Mouse (Mus musculus): ENCODE measurements around the gene Ets2. TPM values are rescaled to one million over a fixed set of nuclear protein-coding genes. Genes with fewer than 3 reads are reported as not detected.

Ets2 gene
- total RNA-seq, 2 experiments from 2014 or later: 40.0 to 40.6 TPM

DNA sequence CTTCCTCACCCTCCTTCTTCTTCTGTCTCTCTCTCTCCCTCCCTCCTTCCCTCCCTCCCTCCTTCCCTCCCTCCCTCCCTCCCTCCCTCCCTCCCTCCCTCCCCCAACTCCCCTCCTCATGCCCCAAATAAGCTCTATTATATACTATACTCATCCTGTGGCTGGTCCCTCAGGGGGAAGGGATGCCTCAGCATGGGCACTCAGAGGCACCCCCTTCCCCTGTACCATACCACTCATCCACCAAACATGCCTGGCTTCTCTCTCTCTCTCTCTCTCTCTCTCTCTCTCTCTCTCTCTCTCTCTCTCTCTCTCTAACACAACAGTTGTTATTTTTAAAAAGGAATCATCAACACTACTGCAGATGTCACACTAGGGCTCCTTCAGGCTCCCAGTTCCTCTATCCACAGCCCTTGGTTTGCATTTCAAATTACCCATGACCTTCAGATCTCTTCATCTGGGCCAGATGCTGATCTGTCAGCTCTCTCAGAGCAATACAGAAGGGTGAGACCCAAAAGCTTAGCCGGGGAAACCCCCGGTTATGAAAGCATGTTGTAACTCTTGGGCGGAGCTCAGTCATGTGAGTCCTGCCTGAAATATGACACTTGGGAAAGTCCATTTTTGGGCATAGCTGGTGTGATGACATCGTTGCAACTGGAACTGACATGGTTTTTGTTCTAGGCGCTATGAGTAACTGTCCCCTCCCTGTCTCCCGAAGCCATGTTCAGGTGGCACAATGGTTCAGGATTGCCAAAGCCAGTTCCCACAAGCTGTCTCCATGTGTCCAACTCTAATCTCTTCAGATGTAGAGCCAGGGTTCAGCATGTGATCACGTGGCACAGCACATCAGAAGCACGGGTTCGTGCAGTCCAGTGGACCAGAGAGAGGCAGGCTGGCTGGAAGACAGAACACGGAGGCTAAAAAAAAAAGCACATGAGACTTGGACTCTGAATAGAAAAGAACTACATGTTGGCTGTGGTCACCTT, 26.9 kb downstream of the Ets2 start:
- no peak for DNase-seq (ENCODE audit: low spot score in 2 of 2)

DNA sequence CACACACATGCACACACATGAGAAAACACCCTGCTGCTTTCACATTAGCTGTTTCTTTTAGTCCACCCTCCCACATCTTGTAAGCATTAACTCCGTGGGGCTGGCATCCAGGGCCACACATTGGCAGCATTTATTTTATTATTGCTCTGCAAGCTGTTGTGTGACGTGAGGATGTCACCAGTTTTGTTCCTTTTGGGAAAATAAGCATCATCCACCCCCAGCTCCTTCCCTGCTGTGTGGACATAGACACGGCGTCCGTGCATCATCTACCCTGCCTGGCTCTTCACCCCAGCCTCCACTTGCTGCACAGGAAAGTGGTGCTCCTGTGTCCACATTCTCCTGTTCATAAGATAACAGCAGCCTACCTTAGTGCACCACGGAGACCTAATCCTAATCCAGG, 27.9 kb downstream of the Ets2 start:
- no peak for DNase-seq (ENCODE audit: low spot score in 2 of 2)

DNA sequence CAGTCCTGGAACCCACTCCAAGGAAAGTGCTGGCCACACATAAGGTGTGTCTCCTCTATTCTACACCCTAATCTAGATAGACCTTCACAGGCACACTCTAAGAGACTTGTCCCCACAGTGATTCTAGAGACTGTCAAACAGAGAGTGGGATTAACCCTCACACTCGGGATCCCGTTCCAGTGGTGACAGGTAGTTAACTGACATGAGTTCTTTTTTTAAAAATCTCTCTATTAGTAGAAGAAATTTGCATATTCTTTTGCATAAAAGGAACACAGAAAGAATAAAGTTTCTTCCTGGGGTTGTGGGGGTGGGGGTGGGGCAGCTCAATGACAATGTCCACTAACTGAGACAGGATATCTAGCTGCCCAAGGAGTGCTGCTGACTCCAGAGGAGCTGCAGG, 32.9 kb downstream of the Ets2 start:
- DNase-seq (ENCODE audit: low spot score in 2 of 2): no peak

DNA sequence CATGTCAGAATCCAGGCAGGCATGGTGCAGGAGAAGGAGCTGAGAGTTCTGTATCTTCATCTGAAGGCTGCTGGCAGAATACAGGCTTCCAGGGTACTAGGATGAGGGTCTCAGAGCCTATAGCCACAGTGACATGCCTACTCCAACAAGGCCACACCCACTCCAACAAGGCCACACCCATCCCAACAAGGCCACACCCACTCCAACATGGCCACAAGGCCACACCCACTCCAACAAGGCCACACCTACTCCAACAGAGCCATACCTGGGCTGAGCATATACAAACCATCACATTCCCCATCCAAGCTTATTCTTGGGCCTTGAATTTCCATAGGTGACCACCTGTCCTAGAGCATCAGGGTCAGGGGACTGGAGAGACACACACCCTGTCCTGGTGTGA, 34.2 kb downstream of the Ets2 start:
- no peak for DNase-seq (ENCODE audit: low spot score in 2 of 2)

DNA sequence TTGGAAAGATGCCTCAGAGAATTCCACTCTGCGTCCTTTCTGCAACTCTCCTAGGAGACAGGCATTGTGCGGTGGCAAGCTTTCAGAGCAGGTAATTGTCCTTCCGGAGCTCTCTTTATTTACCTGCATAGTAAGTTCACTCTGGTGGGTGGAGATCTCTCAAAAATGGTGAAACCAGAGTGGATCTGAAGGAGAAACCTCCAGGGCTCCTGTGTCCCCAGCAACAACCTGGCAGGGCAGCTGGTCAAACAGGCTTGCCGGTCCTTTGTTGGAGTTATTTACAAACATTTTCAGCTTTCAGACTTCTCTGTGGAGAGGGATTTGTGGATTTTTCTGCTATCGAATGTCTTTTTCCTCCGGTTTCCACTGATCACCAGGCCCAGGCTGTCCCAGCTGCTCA, 34.6 kb downstream of the Ets2 start:
- DNase-seq (ENCODE audit: low spot score in 2 of 2): no peak

DNA sequence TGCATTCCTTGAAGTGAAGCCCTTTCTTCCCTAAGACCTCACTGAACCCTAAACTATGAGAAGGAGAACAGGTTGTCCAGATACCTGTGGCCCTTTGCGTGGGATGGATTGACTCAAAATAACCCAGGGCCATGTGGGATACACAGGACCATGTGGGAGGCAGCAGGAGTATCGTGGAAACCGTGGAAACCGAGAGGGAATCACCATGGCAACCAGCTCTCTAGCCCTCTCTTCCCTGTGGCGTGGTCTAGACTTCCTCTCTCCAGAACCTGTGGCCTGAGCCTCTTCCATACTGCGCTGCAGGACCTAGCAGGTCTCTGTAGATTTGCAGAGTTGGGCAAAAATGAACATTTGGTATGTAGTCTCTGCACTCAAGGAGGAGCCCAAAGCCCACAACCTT, 37.6 kb downstream of the Ets2 start:
- DNase-seq (ENCODE audit: low spot score in 2 of 2): peak in 1 of 2 experiments; percentile 45

DNA sequence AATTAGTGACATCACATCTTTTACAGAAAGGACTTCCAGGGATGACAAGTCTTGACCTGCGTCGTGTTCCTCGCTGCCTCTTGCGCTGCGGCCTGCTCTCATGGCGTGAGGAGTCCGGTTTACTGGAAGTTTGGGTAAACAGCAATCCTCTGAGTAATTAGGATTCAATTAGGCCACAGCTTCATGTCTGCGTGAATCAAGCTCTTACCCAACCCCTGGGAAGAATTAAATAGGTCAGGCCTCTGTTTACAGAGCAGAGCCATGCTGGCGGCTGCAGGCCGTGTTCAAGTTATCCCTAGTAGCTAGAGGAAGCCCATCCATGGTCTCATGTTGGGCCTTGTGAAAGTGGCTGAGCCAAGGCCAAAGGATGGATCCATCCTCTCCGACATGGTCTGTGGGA, 39.5 kb downstream of the Ets2 start:
- no peak for DNase-seq (ENCODE audit: low spot score in 2 of 2)

DNA sequence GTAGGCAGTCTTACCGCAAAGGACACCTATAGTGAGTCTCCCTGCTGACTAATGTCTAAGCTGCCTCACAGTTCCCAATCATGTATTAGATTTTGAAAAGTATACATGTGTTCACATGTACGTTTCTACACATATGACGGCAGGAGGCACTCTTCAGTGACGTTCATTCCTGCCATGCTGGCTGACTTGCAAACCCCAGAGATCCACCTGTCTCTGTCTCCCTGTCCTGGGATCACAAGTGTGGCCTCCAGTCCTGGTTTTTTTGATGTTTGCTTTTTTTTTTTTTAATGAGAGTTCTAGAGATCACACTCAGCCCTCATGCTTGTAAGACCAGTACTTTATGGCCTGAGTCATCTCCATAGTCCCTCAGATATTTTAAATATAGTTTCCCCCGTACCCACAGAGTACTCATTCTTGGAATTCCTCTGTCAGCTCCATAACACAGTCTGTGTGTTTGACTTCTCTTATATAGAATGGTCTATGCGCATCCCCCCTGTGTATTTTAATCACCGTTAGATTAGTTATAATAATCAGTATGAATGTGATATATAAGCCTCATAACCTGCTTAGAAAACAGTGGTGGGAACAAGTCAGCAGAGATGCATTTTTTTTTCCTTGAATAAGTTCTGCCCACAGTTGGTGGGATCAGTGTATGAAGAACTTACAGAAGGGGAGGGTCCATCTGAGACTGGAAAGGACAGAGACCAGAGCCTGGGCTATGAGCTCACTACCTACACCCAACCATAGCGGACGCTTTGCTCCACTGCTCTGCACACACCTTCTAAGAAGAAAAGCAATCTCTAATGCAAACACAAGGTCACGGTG, 40.3 kb downstream of the Ets2 start:
- no peak for DNase-seq (ENCODE audit: low spot score in 2 of 2)

DNA sequence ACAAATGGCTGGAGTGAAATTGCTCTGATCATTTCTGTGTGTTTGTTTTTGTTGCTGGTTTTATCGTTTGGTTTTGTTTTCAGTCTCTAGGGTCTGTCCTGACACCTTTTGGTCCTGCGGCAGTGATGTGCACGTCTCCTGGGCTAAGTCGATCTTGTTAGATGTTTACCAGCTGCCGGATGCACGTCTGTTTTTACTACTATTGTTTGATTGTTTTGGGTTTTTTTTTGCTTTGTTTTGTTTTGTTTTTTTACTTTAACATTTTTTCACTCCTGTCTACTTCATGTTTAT, 40.8 kb downstream of the Ets2 start:
- no peak for DNase-seq (ENCODE audit: low spot score in 2 of 2)

DNA sequence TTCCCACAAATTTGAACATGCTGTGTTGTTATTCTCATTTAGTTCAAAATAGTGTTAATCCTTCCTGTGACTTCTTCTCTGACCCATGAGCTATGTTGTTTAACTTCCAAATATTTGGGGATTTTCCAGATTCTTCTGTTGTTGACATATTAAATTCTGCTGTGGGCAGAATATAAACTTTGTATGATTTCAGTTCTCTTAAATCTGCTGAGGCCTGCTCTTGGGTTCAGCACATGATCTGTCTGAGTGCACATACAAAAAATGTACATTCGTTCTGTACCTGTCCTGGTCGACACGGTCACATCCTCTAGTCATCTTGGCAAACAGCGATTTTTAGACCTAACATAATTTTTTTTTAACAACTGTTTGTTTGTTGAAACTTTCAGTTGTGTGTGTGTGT, 41.2 kb downstream of the Ets2 start:
- DNase-seq (ENCODE audit: low spot score in 2 of 2): no peak

DNA sequence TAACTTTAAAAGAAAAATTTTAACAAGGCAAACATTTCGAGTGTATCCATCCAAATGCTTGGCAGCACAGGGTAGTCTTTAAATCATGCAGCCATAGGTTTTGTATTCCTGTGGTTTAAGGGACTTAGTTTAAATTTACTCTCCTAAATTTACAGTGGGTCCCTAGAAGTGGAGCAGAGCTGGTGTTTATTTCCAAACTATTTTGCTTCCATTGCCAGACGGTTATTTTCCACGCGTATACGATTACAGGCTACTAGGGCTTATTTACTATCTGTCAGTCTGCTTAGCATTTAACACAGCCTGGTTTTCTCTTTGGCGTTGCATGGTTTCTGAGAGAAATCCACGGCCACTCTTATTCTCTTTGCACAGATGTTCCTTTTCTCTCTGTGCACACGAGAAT, 42.9 kb downstream of the Ets2 start:
- no peak for DNase-seq (ENCODE audit: low spot score in 2 of 2)

DNA sequence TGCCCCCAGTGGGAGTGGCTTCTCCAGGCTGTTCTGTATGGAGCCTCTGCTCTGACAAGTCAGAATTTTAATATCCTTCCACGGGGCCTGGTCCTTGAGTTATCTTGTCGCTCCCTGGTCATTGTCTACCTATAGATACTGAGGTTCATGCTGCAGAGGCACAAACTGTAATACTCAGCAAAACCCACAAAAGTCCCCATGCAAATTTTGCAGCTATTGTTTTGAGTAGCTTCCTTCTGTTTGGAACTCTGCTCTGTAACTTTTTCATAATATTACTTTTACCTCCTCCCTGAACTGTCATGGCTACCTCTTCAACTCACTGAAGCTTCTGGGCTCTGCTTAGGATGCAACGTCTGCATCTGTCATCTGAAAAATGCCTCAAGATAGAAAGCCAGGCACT, 43.8 kb downstream of the Ets2 start:
- peak in 1 of 2 experiments; percentile 1 for DNase-seq (ENCODE audit: low spot score in 2 of 2)

DNA sequence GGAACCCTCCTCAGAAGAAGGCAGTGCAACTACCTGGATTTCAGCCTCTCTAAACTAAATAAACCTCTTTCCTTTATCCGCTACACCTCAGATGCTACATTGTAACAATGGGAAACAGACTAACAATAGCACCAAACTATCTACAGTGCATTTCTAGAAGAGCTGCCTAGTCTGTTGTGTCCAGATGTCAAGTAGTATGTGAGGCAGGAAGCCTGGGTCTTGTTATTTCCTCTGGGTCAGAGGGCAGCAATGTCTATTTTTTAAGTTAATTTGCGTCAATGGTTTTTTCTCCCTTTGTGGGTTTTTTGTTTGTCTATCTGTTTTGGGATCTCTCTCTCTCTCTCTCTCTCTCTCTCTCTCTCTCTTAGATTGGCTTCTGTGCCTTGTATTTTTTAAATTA, 44.7 kb downstream of the Ets2 start:
- DNase-seq (ENCODE audit: low spot score in 2 of 2): peak in 1 of 2 experiments; percentile 2

DNA sequence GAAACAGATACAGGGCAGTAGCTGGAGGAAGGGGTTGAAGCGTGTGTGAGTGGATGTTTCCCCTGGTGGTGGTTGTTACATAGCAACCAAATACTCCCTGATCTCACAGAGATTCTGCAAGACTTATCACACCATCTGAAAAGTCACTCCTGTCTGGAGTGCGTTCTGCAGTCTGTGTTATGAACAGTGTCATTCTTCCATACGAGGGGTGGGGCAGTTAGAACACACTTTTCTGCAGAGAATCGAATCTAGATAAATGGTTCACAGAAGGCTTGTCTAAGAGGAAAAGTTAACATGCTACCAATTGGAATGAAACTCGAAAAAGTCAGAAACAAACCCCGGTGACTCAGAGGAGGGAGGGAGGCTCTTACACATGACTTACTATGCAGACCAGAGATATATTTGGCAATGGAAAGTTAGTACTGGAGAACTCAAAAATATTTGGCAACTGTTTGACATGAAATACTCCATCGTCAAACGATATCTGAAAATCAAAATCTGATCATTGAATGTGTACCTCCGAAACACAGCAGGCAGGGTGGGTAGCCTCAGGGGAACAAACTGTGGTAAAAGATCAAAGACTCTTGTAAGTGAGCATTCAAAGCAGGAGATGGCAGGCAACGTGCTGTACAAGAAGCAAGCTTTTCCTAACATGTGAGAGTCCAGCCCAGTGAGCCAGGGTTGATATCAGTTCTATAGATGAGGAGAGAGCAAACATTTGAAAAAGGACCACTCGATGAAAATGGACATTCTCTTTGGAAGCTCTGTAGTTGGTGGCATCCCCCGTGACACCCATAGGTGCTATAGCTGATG, 47.6 kb downstream of the Ets2 start:
- DNase-seq (ENCODE audit: low spot score in 2 of 2): no peak

DNA sequence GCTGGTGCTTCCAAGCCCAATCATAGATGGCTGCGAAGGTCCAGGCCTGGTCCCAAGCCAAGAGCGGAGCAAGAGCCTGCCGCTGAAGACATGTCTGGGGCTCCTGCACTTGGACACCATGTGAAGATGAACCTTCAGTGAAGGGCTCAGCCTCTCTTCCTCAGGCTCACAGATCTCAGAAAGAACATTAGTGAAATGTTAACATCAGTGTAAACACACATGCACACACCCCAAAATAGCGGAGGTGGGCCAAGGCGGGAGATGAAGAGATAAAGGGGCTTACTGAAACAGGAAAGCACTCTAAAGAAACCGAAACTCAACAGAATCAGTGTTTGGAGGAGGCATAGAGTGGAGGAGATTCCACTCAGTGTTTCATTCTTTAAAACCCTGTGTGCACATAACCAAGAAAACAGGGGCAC, 48.3 kb downstream of the Ets2 start:
- DNase-seq (ENCODE audit: low spot score in 2 of 2): no peak

DNA sequence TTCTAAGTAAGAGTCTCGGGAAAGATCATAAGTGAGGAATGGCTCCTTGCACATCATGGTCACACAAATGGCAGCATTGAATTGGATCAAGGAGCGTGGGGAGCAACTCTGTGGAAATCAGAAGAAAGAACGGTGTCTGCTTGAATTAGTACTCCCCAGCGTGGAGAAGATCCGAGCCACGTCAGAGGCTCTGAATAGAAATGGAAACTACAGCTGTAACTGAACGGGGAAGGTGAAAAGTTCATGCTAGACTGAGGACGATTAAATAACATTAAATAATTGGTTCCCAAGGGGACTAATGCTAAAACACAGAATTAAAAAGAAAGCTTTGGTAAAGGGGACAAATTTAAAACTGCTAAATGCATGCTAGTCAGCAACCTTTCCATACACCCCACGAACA, 50.6 kb downstream of the Ets2 start:
- no peak for DNase-seq (ENCODE audit: low spot score in 2 of 2)

DNA sequence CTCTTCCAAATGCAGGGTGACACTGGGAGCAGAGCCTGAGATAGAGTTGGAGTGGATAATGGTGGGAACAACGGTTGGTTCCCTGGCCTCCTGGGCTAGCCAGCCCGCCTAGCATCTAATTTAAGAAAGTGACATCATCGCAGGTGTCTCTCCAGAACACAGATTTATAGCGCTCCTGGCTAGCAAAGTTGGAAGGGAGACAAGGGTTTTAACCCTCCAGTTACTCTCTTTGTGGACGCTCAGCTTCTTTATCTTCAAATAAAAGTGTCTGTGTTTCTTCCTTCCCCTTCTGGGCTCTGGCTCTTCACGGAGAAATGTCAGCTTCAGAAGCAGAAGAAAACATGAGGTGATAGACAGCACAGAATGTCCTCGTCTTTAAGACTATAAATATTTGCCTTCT, 51.4 kb downstream of the Ets2 start:
- no peak for DNase-seq (ENCODE audit: low spot score in 2 of 2)

DNA sequence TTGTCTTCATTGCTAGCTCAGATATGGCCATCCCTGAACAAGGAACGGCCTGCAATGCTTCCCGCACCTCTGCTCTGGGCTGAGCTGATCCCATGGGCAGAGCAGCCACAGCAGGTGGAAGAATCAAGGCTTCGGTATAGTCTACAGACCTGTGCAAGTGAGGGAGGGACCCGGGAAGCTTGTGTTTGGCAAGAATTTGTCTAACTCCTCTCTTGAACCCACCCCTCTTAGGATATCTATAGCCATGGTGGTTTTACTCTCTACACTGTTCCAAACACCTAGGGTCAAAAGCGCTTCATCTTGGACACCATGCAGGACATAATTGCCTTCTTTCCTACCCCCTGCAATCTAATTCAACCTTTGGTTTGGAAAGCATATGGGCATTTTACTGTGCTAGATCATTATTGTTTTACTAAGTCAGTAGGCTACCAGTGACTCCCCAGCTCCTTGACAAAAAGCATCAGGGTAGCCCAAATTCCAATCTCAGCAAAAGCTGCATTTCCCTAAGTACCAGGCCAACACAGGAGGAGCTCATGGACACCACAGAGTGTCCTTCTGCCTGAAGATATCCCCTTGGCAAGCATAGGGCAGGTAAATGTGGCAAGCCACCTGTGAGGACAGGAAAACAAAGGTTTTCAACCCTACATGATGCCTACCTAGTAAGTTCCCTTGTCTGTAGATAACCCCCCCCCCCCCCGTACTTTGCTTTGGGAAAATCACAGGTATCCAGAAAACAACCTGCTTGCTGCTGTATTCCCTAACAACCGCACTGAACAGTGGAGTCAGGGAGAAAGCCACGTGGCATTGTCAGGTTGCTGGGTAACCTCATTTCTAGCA, 57.5 kb downstream of the Ets2 start:
- DNase-seq (ENCODE audit: low spot score in 2 of 2): no peak

DNA sequence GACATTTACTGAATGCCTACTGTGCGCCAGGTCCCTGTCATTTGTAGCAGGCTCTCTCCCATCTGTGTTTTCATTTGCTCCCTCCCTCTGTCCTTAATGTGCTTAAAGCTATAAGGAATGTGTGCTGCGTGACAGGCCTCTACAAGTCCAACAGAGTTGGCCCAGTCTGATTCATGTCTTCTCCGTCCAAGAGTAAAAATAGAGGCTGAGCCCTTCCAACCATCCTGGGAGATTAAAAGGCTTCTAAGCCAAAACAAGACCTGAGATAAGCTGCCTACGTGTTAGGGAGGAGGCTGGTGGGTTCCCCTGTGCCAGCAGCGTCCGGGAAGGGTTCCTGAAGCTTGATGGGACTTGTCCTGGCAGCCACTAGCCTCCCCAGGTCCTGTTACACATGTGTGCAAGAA, 58.1 kb downstream of the Ets2 start:
- DNase-seq (ENCODE audit: low spot score in 2 of 2): no peak

DNA sequence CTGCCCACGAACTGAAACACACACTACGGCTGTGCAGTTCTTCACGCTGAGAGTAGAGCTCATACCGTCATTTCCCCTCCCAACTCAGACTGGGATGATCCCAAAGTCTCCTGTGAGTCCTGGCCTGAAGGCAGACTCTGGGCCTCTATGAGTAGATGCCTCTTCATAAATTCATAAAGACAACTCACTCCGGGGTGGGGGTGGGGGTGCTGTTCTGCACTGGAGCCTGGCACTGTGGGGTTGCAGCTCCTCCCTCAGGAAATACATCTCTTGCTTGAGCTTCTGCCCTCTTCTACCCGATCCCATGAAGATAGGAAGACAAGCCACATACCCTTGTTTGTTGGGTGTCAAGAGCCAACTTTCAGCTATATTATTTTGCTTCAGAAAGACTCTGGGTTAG, 59.9 kb downstream of the Ets2 start:
- no peak for DNase-seq (ENCODE audit: low spot score in 2 of 2)

DNA sequence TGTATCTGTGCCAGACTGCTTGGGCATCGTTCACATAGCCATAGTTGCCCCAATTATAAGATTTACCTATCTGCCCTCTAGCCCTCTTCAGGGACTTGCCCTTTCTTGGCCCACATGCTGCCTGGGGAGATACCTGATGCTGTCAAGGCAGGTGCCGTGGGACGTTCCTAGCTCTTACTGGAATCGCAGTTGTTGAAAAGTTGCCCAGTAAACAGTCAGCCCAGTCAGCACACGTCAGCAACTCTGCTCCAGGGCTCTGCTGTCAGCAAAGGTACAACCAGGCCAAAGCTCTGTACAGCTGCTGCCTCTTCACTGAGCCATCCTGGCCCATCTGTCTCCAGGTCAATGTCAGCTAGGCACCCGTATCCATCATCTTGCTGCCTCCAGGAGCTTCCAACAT, 61.3 kb downstream of the Ets2 start:
- no peak for DNase-seq (ENCODE audit: low spot score in 2 of 2)

Data from layer of hippocampus, postnatal 10 days (tissue).